ENCODE assay signal across 26 mouse cellular contexts in genomic region chr13:100156624-100157023, GRCm38 (mm10). TPM values are rescaled to one million over a fixed set of nuclear protein-coding genes. Genes with fewer than 3 reads are reported as not detected.
DNase-seq lines count a peak whose midpoint lies in the region; ATAC-seq and TF ChIP-seq lines count a peak whose summit lies in the region.
"Had no signal": no experiment of that assay in that cellular context is flagged by ENCODE, and none has a peak within 500 bp of the region (broad histone marks: within the 10 kb centered on the region; RNA-seq: fewer than 3 reads in every experiment).

No protein-coding gene starts in this region.

- DNase-seq in lung, postnatal 36 days = peak; percentile 34
- DNase-seq in lung, adult 2 months = no peak
- no peak for DNase-seq in heart, postnatal 25 days (ENCODE audit: low spot score)
- DNase-seq: adrenal gland, adult 2 months; adrenal gland, postnatal 14 days; cerebellum, adult 11-12 months; cerebellum, adult 8-10 months; cerebellum, postnatal 10 days; cerebellum, postnatal 36 days; embryo, embryonic 11 days; forebrain, postnatal 0 days; gastrocnemius, postnatal 25 days; heart, adult 2 months; heart, postnatal 14 days had no signal

- intact Hi-C loops in heart, postnatal 25 days (cut with DNase I) = no loop called here

- peaks cover 19% of the 10 kb centered on the region; the same call in 1 of the 2 replicates for H3K79me2 ChIP-seq in macrophage (ENCODE audit: inconsistent target)

- TF ChIP-seq POLR2A in lung, adult 2 months (IDR thresholded peaks at IDR 0.05; ENCODE audit: borderline replicate concordance, extremely low read depth, low read depth, low read length) = no peak

- H3K27ac ChIP-seq in macrophage = 0 out of 2 replicates have a peak overlapping the region, but pooled peaks have one; percentile 4
- H3K27ac ChIP-seq: embryonic facial prominence, embryonic 10.5 days; embryonic facial prominence, embryonic 13.5 days; heart, adult 2 months; heart, embryonic 10.5 days; heart, embryonic 13.5 days; hindbrain, embryonic 12.5 days; hindbrain, embryonic 15.5 days; intestine, embryonic 15.5 days had no signal

- H3K36me3 ChIP-seq in macrophage (ENCODE audit: inconsistent target) = peaks cover 13% of the 10 kb centered on the region; the same call in 1 of the 2 replicates
- H3K36me3 ChIP-seq: embryonic facial prominence, embryonic 10.5 days; embryonic facial prominence, embryonic 13.5 days; heart, embryonic 10.5 days; heart, embryonic 13.5 days; hindbrain, embryonic 12.5 days; hindbrain, embryonic 15.5 days; intestine, embryonic 15.5 days had no signal

- TF ChIP-seq CTCF in lung, adult 2 months (IDR thresholded peaks at IDR 0.05; ENCODE audit: insufficient read depth, low read length) = no peak

- 83% methylated on average over 3 of the region's 3 CpGs for WGBS in lung, adult 2 months
- 71% methylated on average over 3 of the region's 3 CpGs for WGBS in macrophage (ENCODE audit: missing documents)

- H3K4me1 ChIP-seq in lung, adult 2 months (ENCODE audit: control insufficient read depth, insufficient read depth, low read length) = no peaks in the 10 kb centered on the region
- H3K4me1 ChIP-seq: embryonic facial prominence, embryonic 10.5 days; embryonic facial prominence, embryonic 13.5 days; heart, embryonic 10.5 days; heart, embryonic 13.5 days; hindbrain, embryonic 12.5 days; hindbrain, embryonic 15.5 days; intestine, embryonic 15.5 days had no signal

- peak; percentile 45; the same call in 1 of the 2 replicates for ATAC-seq in neutrophil, adult 5-6 weeks (ENCODE audit: extremely low read depth, insufficient number of reproducible peaks, low FRiP score, poor library complexity, severe bottlenecking)
- ATAC-seq in erythroblast, adult 5-6 weeks (replicated peaks; ENCODE audit: low FRiP score, poor library complexity, severe bottlenecking) = no peak
- ATAC-seq: CD4-positive, CD25-positive, alpha-beta regulatory T cell, adult 4 months; forebrain, embryonic 14.5 days; forebrain, postnatal 0 days; intestine, embryonic 15.5 days had no signal

- no peak overlapping the region for H3K4me3 ChIP-seq in lung, adult 2 months (replicated peaks; ENCODE audit: extremely low read depth, low read depth, low read length)
- no peak overlapping the region for H3K4me3 ChIP-seq in macrophage (ENCODE audit: inconsistent target)
- H3K4me3 ChIP-seq: embryonic facial prominence, embryonic 10.5 days; embryonic facial prominence, embryonic 13.5 days; heart, adult 2 months; heart, embryonic 10.5 days; heart, embryonic 13.5 days; hindbrain, embryonic 12.5 days; hindbrain, embryonic 15.5 days; intestine, embryonic 15.5 days had no signal

RNA-seq across cellular contexts. Expression of gene Smn1, which starts 32.0 kb away (rescaled TPM):
- polyA plus RNA-seq in lung, adult 2 months (2012; rRNA removed) = 12.1 and 12.7 TPM in 2 replicates
- 10 to 100 TPM; 10.4 to 71.5 (median 48.6) TPM for total RNA-seq in macrophage (2018; cell fraction: chromatin; rRNA removed)
- 10 to 100 TPM; 14.6 to 25.5 (median 20.8) TPM for total RNA-seq in macrophage (2018; cell fraction: cytosol; rRNA removed)
- 10 to 100 TPM in 23 of 26 experiments, 1 to 10 TPM in 3; 5.6 to 63.7 (median 19.5) TPM for total RNA-seq in macrophage (2018; cell fraction: nucleus; rRNA removed)
- 17.2 to 68.0 TPM (median 31.3 TPM) in 3 replicates for polyA plus RNA-seq in macrophage (2018)
- 31.8 and 40.7 TPM in 2 replicates for total RNA-seq in neutrophil, adult 5-6 weeks (2017)
- 15.9 and 19.4 TPM in 2 replicates for total RNA-seq in erythroblast, adult 5-6 weeks (2015; ENCODE audit: low replicate concordance)
- total RNA-seq in erythroblast, adult 5-6 weeks (2017; ENCODE audit: low replicate concordance) = 7.8 and 14.7 TPM in 2 replicates
- 10 to 100 TPM; 13.5 to 16.0 TPM for total RNA-seq in heart, postnatal 25 days (2021)

RNA-seq across cellular contexts. Expression of gene Naip2, which starts 45.3 kb away (rescaled TPM):
- polyA plus RNA-seq in lung, adult 2 months (2012; rRNA removed) = 1.9 and 2.3 TPM in 2 replicates
- 10 to 100 TPM; 42.6 to 88.1 (median 68.0) TPM for total RNA-seq in macrophage (2018; cell fraction: chromatin; rRNA removed)
- 10 to 100 TPM; 26.0 to 56.1 (median 38.5) TPM for total RNA-seq in macrophage (2018; cell fraction: cytosol; rRNA removed)
- 10 to 100 TPM; 27.2 to 77.0 (median 60.8) TPM for total RNA-seq in macrophage (2018; cell fraction: nucleus; rRNA removed)
- polyA plus RNA-seq in macrophage (2018) = 24.5 to 39.3 TPM (median 28.2 TPM) in 3 replicates
- total RNA-seq in neutrophil, adult 5-6 weeks (2017) = 21.1 and 25.6 TPM in 2 replicates
- 12.7 and 14.4 TPM in 2 replicates for total RNA-seq in erythroblast, adult 5-6 weeks (2015; ENCODE audit: low replicate concordance)
- total RNA-seq in erythroblast, adult 5-6 weeks (2017; ENCODE audit: low replicate concordance) = 10.6 and 13.5 TPM in 2 replicates
- total RNA-seq in heart, postnatal 25 days (2021) = under 1 TPM; 0.48 to 0.49 TPM

RNA-seq across cellular contexts. Expression of gene Serf1, which starts 48.8 kb away (rescaled TPM):
- polyA plus RNA-seq in lung, adult 2 months (2012; rRNA removed) = 2.8 and 5.1 TPM in 2 replicates
- total RNA-seq in macrophage (2018; cell fraction: chromatin; rRNA removed) = 1 to 10 TPM in 1 of 26 experiments, not detected in 25; 4.3 TPM
- 1 to 10 TPM; 1.2 to 4.9 (median 2.7) TPM for total RNA-seq in macrophage (2018; cell fraction: cytosol; rRNA removed)
- total RNA-seq in macrophage (2018; cell fraction: nucleus; rRNA removed) = 1 to 10 TPM in 2 of 26 experiments, not detected in 24; 2.5 TPM
- polyA plus RNA-seq in macrophage (2018) = 2.5 to 4.7 TPM (median 4.1 TPM) in 3 replicates
- total RNA-seq in neutrophil, adult 5-6 weeks (2017) = 3.5 and 3.6 TPM in 2 replicates
- total RNA-seq in erythroblast, adult 5-6 weeks (2015; ENCODE audit: low replicate concordance) = 1.3 and 10.2 TPM in 2 replicates
- total RNA-seq in erythroblast, adult 5-6 weeks (2017; ENCODE audit: low replicate concordance) = 4.9 and 10.2 TPM in 2 replicates
- 1 to 10 TPM; 5.6 to 6.7 TPM for total RNA-seq in heart, postnatal 25 days (2021)

RNA-seq across cellular contexts. Expression of gene Bdp1, which starts 52.8 kb away (rescaled TPM):
- 2.1 and 2.9 TPM in 2 replicates for polyA plus RNA-seq in lung, adult 2 months (2012; rRNA removed)
- 100 to 1,000 TPM in 23 of 26 experiments, 10 to 100 TPM in 3; 86.6 to 162 (median 126) TPM for total RNA-seq in macrophage (2018; cell fraction: chromatin; rRNA removed)
- 10 to 100 TPM; 15.0 to 23.2 (median 19.5) TPM for total RNA-seq in macrophage (2018; cell fraction: cytosol; rRNA removed)
- 100 to 1,000 TPM in 1 of 26 experiments, 10 to 100 TPM in 25; 48.9 to 114 (median 67.5) TPM for total RNA-seq in macrophage (2018; cell fraction: nucleus; rRNA removed)
- 9.3 to 14.3 TPM (median 13.0 TPM) in 3 replicates for polyA plus RNA-seq in macrophage (2018)
- total RNA-seq in neutrophil, adult 5-6 weeks (2017) = 87.9 TPM in 2 replicates
- total RNA-seq in erythroblast, adult 5-6 weeks (2015; ENCODE audit: low replicate concordance) = 12.3 and 30.1 TPM in 2 replicates
- total RNA-seq in erythroblast, adult 5-6 weeks (2017; ENCODE audit: low replicate concordance) = 21.9 and 26.1 TPM in 2 replicates
- total RNA-seq in heart, postnatal 25 days (2021) = 10 to 100 TPM; 25.3 to 29.3 TPM

Comparison
In these comparisons a context has a peak if more than half of its experiments do, and no peak if none do; other contexts are left out.
1. RNA of gene Naip2, which starts 45.3 kb away (total RNA-seq): 21.1 to 25.6 TPM in neutrophil, adult 5-6 weeks and 10.6 to 14.4 TPM in erythroblast, adult 5-6 weeks; 0.48 to 0.49 TPM in heart, postnatal 25 days; every median in the first group is over 4 times any median in the second.